ENCODE assay signal across 10 mouse cellular contexts in the genomic region with DNA sequence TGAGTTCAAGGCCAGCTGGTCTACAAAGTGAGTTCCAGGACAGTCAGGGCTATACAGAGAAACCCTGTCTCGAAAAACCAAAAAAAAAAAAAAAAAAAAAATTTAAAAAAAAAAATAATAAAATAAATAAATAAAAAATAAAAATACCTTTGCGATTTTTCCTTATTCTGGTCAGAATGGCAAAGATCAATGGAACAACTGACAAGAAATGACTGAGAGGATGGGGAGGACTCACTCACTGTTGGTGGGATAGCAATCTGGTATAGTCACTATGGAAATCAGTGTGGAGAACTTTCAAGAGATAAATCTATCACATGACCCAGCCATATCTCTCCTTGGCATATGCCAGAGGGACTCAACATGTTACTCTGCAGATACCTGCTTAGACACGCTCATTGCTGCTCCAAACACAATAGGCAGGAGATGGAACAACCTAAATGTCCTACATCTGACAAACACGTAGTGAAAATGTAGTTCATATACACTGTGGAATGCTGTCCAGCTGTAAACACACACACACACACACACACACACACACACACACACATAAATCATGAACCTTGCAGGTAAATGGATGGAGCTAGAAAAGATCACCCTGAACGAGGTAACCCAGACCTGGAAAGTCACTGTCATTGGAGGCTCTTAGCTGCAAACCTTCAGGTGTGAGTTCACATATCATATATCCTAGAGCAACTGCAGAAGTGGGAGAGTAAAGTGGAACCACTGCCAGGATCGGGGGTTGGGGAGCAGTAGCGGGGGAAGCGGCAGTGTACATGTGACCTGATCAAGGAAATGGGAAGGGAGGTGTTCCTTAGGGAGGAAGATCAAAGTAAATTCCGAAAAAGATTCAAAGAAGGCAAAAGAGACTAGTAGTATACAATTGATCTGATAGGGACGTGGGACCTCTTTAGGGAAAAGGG. TPM values are rescaled to one million over a fixed set of nuclear protein-coding genes. Genes with fewer than 3 reads are reported as not detected.
A peak's percentile ranks its signal among the peaks of the same experiment; 100 is the strongest.
DNase-seq lines count a peak whose midpoint lies in the region; ATAC-seq and TF ChIP-seq lines count a peak whose summit lies in the region.
"Had no signal": no experiment of that assay in that cellular context is flagged by ENCODE, and none has a peak within 500 bp of the region (broad histone marks: within the 10 kb centered on the region; RNA-seq: fewer than 3 reads in every experiment).

No protein-coding gene starts in this region.

- no peak overlapping the region for H3K4me2 ChIP-seq in hindbrain, embryonic 12.5 days (replicated peaks)
- no peak overlapping the region for H3K4me2 ChIP-seq in hindbrain, embryonic 16.5 days (ENCODE audit: low read length)
- H3K4me2 ChIP-seq in liver, embryonic 11.5 days, result no peak overlapping the region

- no peak for TF ChIP-seq CTCF in G1E (IDR thresholded peaks at IDR 0.05; ENCODE audit: low read depth, low read length)

- H3K9ac ChIP-seq in hindbrain, embryonic 12.5 days, result no peak overlapping the region
- H3K9ac ChIP-seq in hindbrain, embryonic 16.5 days (ENCODE audit: low read depth, low read length), result no peak overlapping the region
- H3K9ac ChIP-seq in liver, embryonic 11.5 days (ENCODE audit: low read depth, low read length), result no peak overlapping the region

- H3K36me3 ChIP-seq in hindbrain, embryonic 12.5 days, result peaks cover 24% of the 10 kb centered on the region
- peaks cover 13% of the 10 kb centered on the region for H3K36me3 ChIP-seq in hindbrain, embryonic 16.5 days (ENCODE audit: control insufficient read depth, insufficient read depth, low read length)
- peaks cover 41% of the 10 kb centered on the region for H3K36me3 ChIP-seq in G1E (replicated peaks)
- peaks cover 20% of the 10 kb centered on the region for H3K36me3 ChIP-seq in liver, embryonic 11.5 days (ENCODE audit: control insufficient read depth, insufficient read depth, low read length)

- 88% methylated on average over 10 of the region's 10 CpGs for WGBS in hindbrain, embryonic 12.5 days
- WGBS in hindbrain, embryonic 16.5 days, result 87% methylated on average over 10 of the region's 10 CpGs
- 72% methylated on average over 10 of the region's 10 CpGs for WGBS in liver, embryonic 11.5 days

- no peak overlapping the region for H3K27ac ChIP-seq in hindbrain, embryonic 12.5 days
- H3K27ac ChIP-seq in hindbrain, embryonic 16.5 days (ENCODE audit: low read depth, low read length), result no peak overlapping the region
- no peak overlapping the region for H3K27ac ChIP-seq in liver, embryonic 11.5 days (ENCODE audit: low read depth, low read length)
- H3K27ac ChIP-seq: kidney, postnatal 0 days had no signal

- ATAC-seq in hindbrain, embryonic 12.5 days (ENCODE audit: low FRiP score), result 0 out of 2 replicates have a peak, but pooled peaks have one; percentile 17
- no peak; the same call in 1 of the 2 replicates for ATAC-seq in hindbrain, embryonic 16.5 days
- 0 out of 2 replicates have a peak, but pooled peaks have one; percentile 2 for ATAC-seq in G1E (ENCODE audit: extremely low read depth, insufficient number of reproducible peaks, low FRiP score, poor library complexity, severe bottlenecking)
- peak; percentile 48 for ATAC-seq in liver, embryonic 11.5 days (replicated peaks; ENCODE audit: low FRiP score)

- DNase-seq in 416B (ENCODE audit: low read depth) (peak; percentile 26), G1E (ENCODE audit: low spot score) (no peak)
- DNase-seq in liver, embryonic 11.5 days (ENCODE audit: low spot score), result no peak
- no peak for DNase-seq in layer of hippocampus, postnatal 10 days (ENCODE audit: low spot score in 2 of 2)
- DNase-seq in adrenal gland, adult 2 months, result no peak
- no peak for DNase-seq in urinary bladder, adult 18-20 months (ENCODE audit: low spot score in 2 of 2)

- peaks cover 10% of the 10 kb centered on the region for H3K4me1 ChIP-seq in hindbrain, embryonic 12.5 days
- peaks cover 7% of the 10 kb centered on the region for H3K4me1 ChIP-seq in hindbrain, embryonic 16.5 days (ENCODE audit: control insufficient read depth, insufficient read depth, low read depth, low read length)
- H3K4me1 ChIP-seq in G1E (ENCODE audit: insufficient read depth, low read depth, low read length), result peaks cover 37% of the 10 kb centered on the region
- peaks cover 15% of the 10 kb centered on the region for H3K4me1 ChIP-seq in liver, embryonic 11.5 days (replicated peaks; ENCODE audit: control insufficient read depth, insufficient read depth, low read length)

- no peaks in the 10 kb centered on the region for H3K9me3 ChIP-seq in hindbrain, embryonic 12.5 days (replicated peaks)
- no peaks in the 10 kb centered on the region for H3K9me3 ChIP-seq in hindbrain, embryonic 16.5 days (ENCODE audit: control insufficient read depth, low read length)
- no peaks in the 10 kb centered on the region for H3K9me3 ChIP-seq in G1E (replicated peaks)
- no peaks in the 10 kb centered on the region for H3K9me3 ChIP-seq in liver, embryonic 11.5 days (ENCODE audit: control insufficient read depth, low read length)
- H3K9me3 ChIP-seq: neural tube, embryonic 13.5 days had no signal

- H3K27me3 ChIP-seq in hindbrain, embryonic 12.5 days, result no peaks in the 10 kb centered on the region
- H3K27me3 ChIP-seq in hindbrain, embryonic 16.5 days (replicated peaks; ENCODE audit: control insufficient read depth, insufficient read depth, low read length), result no peaks in the 10 kb centered on the region
- H3K27me3 ChIP-seq in G1E (ENCODE audit: insufficient read depth, low read length), result no peaks in the 10 kb centered on the region
- peaks cover 3% of the 10 kb centered on the region for H3K27me3 ChIP-seq in liver, embryonic 11.5 days (replicated peaks; ENCODE audit: control insufficient read depth, insufficient read depth, low read length)
- H3K27me3 ChIP-seq: neural tube, embryonic 13.5 days had no signal

- H3K4me3 ChIP-seq in hindbrain, embryonic 12.5 days, result no peak overlapping the region
- H3K4me3 ChIP-seq in hindbrain, embryonic 16.5 days (ENCODE audit: low read length), result no peak overlapping the region
- no peak overlapping the region for H3K4me3 ChIP-seq in G1E (ENCODE audit: low read depth, low read length)
- H3K4me3 ChIP-seq in liver, embryonic 11.5 days (ENCODE audit: low read depth, low read length), result no peak overlapping the region

RNA-seq across cellular contexts. Expression of a gene that starts 1.1 kb away (rescaled TPM):
- 418 and 515 TPM in 2 replicates for polyA plus RNA-seq in hindbrain, embryonic 12.5 days (2016; fragmentation: Nextera tagmentation; extraction: Ambion mirVana)
- polyA plus RNA-seq in hindbrain, embryonic 16.5 days (2015; fragmentation: Nextera tagmentation; extraction: Ambion mirVana), result 296 and 313 TPM in 2 replicates
- total RNA-seq in G1E (2014; fragmentation: Nextera tagmentation), result 4,124 and 4,641 TPM in 2 replicates
- 1,044 and 1,182 TPM in 2 replicates for total RNA-seq in G1E (2017)
- 4,182 and 5,947 TPM in 2 replicates for polyA plus RNA-seq in G1E (2012)
- polyA plus RNA-seq in liver, embryonic 11.5 days (2014; fragmentation: Nextera tagmentation; extraction: Ambion mirVana), result 848 and 955 TPM in 2 replicates
- 100 to 1,000 TPM; 508 to 545 TPM for total RNA-seq in layer of hippocampus, postnatal 10 days (2021)
- 100 to 1,000 TPM; 715 to 972 TPM for total RNA-seq in adrenal gland, adult 2 months (2021)
- 581 and 897 TPM in 2 replicates for polyA plus RNA-seq in adrenal gland, adult 2 months (2012; rRNA removed)

RNA-seq across cellular contexts. Expression of a gene that starts 18.1 kb away (rescaled TPM):
- polyA plus RNA-seq in hindbrain, embryonic 12.5 days (2016; fragmentation: Nextera tagmentation; extraction: Ambion mirVana), result 8.7 and 9.8 TPM in 2 replicates
- 15.3 and 18.9 TPM in 2 replicates for polyA plus RNA-seq in hindbrain, embryonic 16.5 days (2015; fragmentation: Nextera tagmentation; extraction: Ambion mirVana)
- 11.4 and 11.7 TPM in 2 replicates for total RNA-seq in G1E (2014; fragmentation: Nextera tagmentation)
- 1.7 and 2.8 TPM in 2 replicates for total RNA-seq in G1E (2017)
- polyA plus RNA-seq in G1E (2012), result 6.7 and 7.0 TPM in 2 replicates
- 0.96 and 1.3 TPM in 2 replicates for polyA plus RNA-seq in liver, embryonic 11.5 days (2014; fragmentation: Nextera tagmentation; extraction: Ambion mirVana)
- 10 to 100 TPM; 17.2 to 17.7 TPM for total RNA-seq in layer of hippocampus, postnatal 10 days (2021)
- total RNA-seq in adrenal gland, adult 2 months (2021), result 1 to 10 TPM; 1.9 to 2.6 TPM
- polyA plus RNA-seq in adrenal gland, adult 2 months (2012; rRNA removed), result 3.1 and 3.5 TPM in 2 replicates

RNA-seq across cellular contexts. Expression of a gene that starts 38.2 kb away (rescaled TPM):
- polyA plus RNA-seq in hindbrain, embryonic 12.5 days (2016; fragmentation: Nextera tagmentation; extraction: Ambion mirVana), result 9.8 and 11.7 TPM in 2 replicates
- 1.3 and 1.6 TPM in 2 replicates for polyA plus RNA-seq in hindbrain, embryonic 16.5 days (2015; fragmentation: Nextera tagmentation; extraction: Ambion mirVana)
- total RNA-seq in G1E (2014; fragmentation: Nextera tagmentation), result 2.0 and 2.2 TPM in 2 replicates
- total RNA-seq in G1E (2017), result 0.35 and 0.49 TPM in 2 replicates
- 0.15 and 0.17 TPM in 2 replicates for polyA plus RNA-seq in G1E (2012)
- 3.0 and 3.7 TPM in 2 replicates for polyA plus RNA-seq in liver, embryonic 11.5 days (2014; fragmentation: Nextera tagmentation; extraction: Ambion mirVana)
- under 1 TPM; 0.71 to 0.76 TPM for total RNA-seq in layer of hippocampus, postnatal 10 days (2021)
- total RNA-seq in adrenal gland, adult 2 months (2021), result 1 to 10 TPM; 2.3 to 3.8 TPM
- 1.1 and 1.3 TPM in 2 replicates for polyA plus RNA-seq in adrenal gland, adult 2 months (2012; rRNA removed)

RNA-seq across cellular contexts. Expression of a gene that starts 46.2 kb away (rescaled TPM):
- polyA plus RNA-seq in hindbrain, embryonic 12.5 days (2016; fragmentation: Nextera tagmentation; extraction: Ambion mirVana), result 15.1 and 16.4 TPM in 2 replicates
- 14.9 and 16.1 TPM in 2 replicates for polyA plus RNA-seq in hindbrain, embryonic 16.5 days (2015; fragmentation: Nextera tagmentation; extraction: Ambion mirVana)
- total RNA-seq in G1E (2014; fragmentation: Nextera tagmentation), result 4.6 and 8.7 TPM in 2 replicates
- total RNA-seq in G1E (2017), result 8.1 and 8.4 TPM in 2 replicates
- 0.96 and 1.7 TPM in 2 replicates for polyA plus RNA-seq in G1E (2012)
- 12.4 and 12.5 TPM in 2 replicates for polyA plus RNA-seq in liver, embryonic 11.5 days (2014; fragmentation: Nextera tagmentation; extraction: Ambion mirVana)
- total RNA-seq in layer of hippocampus, postnatal 10 days (2021), result 10 to 100 TPM in 1 of 2 experiments, 1 to 10 TPM in 1; 9.5 to 11.9 TPM
- 10 to 100 TPM; 29.2 to 32.7 TPM for total RNA-seq in adrenal gland, adult 2 months (2021)
- 10.2 and 10.8 TPM in 2 replicates for polyA plus RNA-seq in adrenal gland, adult 2 months (2012; rRNA removed)
